Mouse (Mus musculus) midbrain, postnatal 0 days (tissue): Measurements from ENCODE around the gene Rpl22. TPM values are rescaled to one million over a fixed set of nuclear protein-coding genes. Genes with fewer than 3 reads are reported as not detected.
A peak's percentile ranks its signal among the peaks of the same experiment; 100 is the strongest.

Source experiments
- ATAC-seq: fragments of 200-750 bp; cut with Nextera tagmentation; 2 replicates; pipeline ENCODE4 v1.8.0; 2017; ENCODE audit warnings: moderate number of reproducible peaks, mild to moderate bottlenecking, moderate TSS enrichment, moderate library complexity; ENCODE audit not compliant: low FRiP score
- DNase-seq: peaks from one replicate; pipeline ENCODE4 v3.0.0-alpha.2; 2015; ENCODE audit warnings: low spot score
- H3K27ac ChIP-seq: fragments of 300-500 bp; sonication (generic); 2 replicates; pipeline ENCODE4 v1.5.1; 2014; ENCODE audit warnings: low read depth, mild to moderate bottlenecking, low read length, mixed read lengths
- H3K27me3 ChIP-seq: fragments of 300-500 bp; sonication (generic); 2 replicates; pipeline ENCODE4 v1.6.1; 2014; ENCODE audit warnings: low read length, control low read depth, mixed read lengths; ENCODE audit not compliant: insufficient read depth
- H3K36me3 ChIP-seq: fragments of 300-500 bp; sonication (generic); 2 replicates; pipeline ENCODE4 v1.6.1; 2014; ENCODE audit warnings: low read length, control low read depth, mixed read lengths; ENCODE audit not compliant: insufficient read depth
- H3K4me1 ChIP-seq: fragments of 300-500 bp; sonication (generic); 2 replicates; pipeline ENCODE4 v1.6.1; 2014; ENCODE audit warnings: mild to moderate bottlenecking, control low read depth, antibody characterized with exemption, low read length, mixed read lengths; ENCODE audit not compliant: insufficient read depth
- H3K4me2 ChIP-seq: fragments of 300-500 bp; sonication (generic); 2 replicates; pipeline ENCODE4 v1.6.1; 2014; ENCODE audit warnings: low read depth, mild to moderate bottlenecking, low read length, mixed read lengths; ENCODE audit not compliant: poor library complexity, severe bottlenecking
- H3K4me3 ChIP-seq: fragments of 300-500 bp; sonication (generic); 2 replicates; pipeline ENCODE4 v1.5.1; 2014; ENCODE audit warnings: low read depth, mild to moderate bottlenecking, low read length, moderate library complexity
- H3K9ac ChIP-seq: fragments of 300-500 bp; sonication (generic); replicated peaks from 2 replicates; pipeline ENCODE4 v1.6.1; 2014; ENCODE audit warnings: mild to moderate bottlenecking, low read length, moderate library complexity, mixed read lengths; ENCODE audit not compliant: poor library complexity, severe bottlenecking
- H3K9me3 ChIP-seq: fragments of 300-500 bp; sonication (generic); 2 replicates; pipeline ENCODE4 v1.6.1; 2016; ENCODE audit warnings: low read length, control low read depth
- CTCF ChIP-seq: IDR thresholded peaks from 2 replicates; pipeline ENCODE4 v1.5.1; 2016; ENCODE audit warnings: antibody characterized with exemption, mild to moderate bottlenecking
- WGBS: fragments of 180-500 bp; shearing (Covaris S2); extraction: QIAGEN DNeasy Blood & Tissue Kit; methylation state at CpG from one replicate; pipeline ENCODE4 v1.1.7; 2014; 5-methylcytosine and 5-hydroxymethylcytosine counted together
- polyA plus RNA-seq: library from polyadenylated mRNA; unstranded; fragments of >200 nt; fragmentation: Nextera tagmentation; extraction: Ambion mirVana; gene quantifications from 2 replicates; pipeline ENCODE4 v1.2.1, GENCODE M21; 2015
- total RNA-seq: library from RNA; depleted of rRNA; stranded (reverse); fragments of >200 nt; gene quantifications from 2 replicates; pipeline ENCODE4 v1.2.3, GENCODE M21; 2014; rRNA removed

Gene Rpl22
- total and polyA plus RNA-seq, 2 experiments from 2014 or later: 148 to 177 TPM

DNA sequence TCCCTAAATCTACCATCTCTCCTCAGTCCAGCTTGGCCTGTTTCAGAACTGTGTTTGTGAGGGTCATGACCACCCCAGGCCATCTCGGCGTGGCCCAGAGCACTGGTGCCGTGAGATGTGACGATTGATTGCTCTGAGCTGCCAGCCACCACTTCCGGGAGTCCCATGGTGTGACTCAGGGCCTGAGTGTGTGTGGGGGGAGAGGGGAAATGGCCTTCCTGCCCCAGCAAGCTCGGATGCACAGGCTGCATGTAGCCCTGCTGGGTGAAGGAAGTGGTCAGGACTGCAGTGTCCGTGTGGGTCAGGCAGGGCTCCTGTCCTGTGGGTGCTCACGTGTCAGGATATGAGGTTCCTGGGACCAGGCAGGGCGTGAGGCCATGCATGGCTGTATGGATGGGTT, 36.6 kb downstream of the Rpl22 start:
- Histone ChIP-seq H3K4me3 (no peak overlapping the region), H3K36me3 (peaks cover 42% of the 10 kb centered on the region), H3K9me3 (no peaks in the 10 kb centered on the region), H3K27ac (no peak overlapping the region), H3K4me2 (no peak overlapping the region), H3K4me1 (no peaks in the 10 kb centered on the region), H3K27me3 (no peaks in the 10 kb centered on the region), H3K9ac (no peak overlapping the region)
- no peak for TF ChIP-seq CTCF
- no peak for DNase-seq
- no peak for ATAC-seq
- 85% methylated on average over 9 of the region's 9 CpGs for WGBS

DNA sequence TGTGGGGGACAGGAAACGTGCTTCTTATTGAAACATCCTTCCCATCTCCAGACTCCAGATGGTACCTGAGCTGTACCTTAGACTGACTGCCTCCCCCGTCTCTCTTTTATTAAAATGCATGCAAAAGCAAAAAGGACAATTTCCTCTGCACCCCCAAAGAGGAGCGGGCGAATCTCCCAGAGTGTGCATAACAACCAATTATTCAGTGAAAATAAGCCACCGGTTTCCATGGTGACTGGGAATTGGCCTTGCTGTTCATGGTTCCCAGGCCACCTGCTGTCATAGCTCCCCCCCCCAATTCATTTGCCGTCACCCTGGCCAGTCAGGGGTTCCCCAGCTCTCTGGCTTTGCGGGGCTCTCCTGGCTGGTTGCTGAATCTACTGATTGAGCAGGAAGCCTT, 39.7 kb downstream of the Rpl22 start:
- H3K4me3 ChIP-seq: no peak overlapping the region
- peaks cover 50% of the 10 kb centered on the region for H3K36me3 ChIP-seq
- 15% methylated on average over 7 of the region's 7 CpGs for WGBS
- H3K9me3 ChIP-seq: no peaks in the 10 kb centered on the region
- no peak overlapping the region for H3K4me2 ChIP-seq
- DNase-seq (peak; percentile 62), ATAC-seq (0 out of 2 replicates have a peak, but pooled peaks have one; percentile 21)
- H3K27ac ChIP-seq: peak overlapping the region; percentile 18; the same call in 1 of the 2 replicates
- H3K27me3 ChIP-seq: no peaks in the 10 kb centered on the region
- no peak for TF ChIP-seq CTCF
- H3K9ac ChIP-seq: peak overlapping the region; percentile 36; the same call in 1 of the 2 replicates
- H3K4me1 ChIP-seq: no peaks in the 10 kb centered on the region

DNA sequence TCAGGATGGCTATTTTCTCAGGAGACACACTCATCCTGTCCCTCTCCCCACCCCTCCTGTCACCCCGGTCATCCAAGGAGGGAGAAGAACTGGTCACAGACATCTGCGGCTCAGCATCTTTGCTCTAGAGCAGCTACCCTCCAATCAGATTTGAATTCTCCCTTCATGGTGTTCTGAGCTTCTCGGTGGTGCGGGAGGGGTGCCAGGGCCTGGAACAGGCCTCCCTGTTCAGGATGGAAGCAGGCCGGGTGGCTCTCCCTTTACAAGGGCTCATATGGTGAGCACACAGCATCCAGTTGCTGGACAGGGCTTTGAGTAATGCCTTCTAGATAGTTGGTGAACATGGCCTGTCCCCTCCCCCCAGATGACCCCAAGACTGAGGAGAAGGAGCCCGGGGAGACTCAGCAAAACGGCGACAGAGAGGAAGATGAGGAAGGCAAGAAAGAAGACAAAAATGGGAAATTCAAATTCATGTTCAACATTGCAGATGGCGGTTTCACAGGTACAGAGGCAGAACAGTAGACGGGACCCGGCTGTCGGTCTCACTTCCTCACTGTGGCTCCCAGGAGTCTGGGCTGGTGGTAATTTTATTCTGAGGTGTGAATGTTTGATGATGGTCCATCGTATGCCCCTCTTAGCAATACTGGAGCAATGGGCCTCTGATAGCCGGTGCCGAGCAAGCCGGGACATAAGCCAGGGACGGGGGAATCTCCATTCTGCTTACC, 57.1 kb downstream of the Rpl22 start:
- Histone ChIP-seq H3K27me3 (no peaks in the 10 kb centered on the region), H3K4me2 (no peak overlapping the region), H3K36me3 (peaks cover 77% of the 10 kb centered on the region), H3K9ac (0 out of 2 replicates have a peak overlapping the region, but pooled peaks have one; percentile 33), H3K9me3 (no peaks in the 10 kb centered on the region), H3K4me3 (no peak overlapping the region), H3K27ac (no peak overlapping the region), H3K4me1 (no peaks in the 10 kb centered on the region)
- ATAC-seq (no peak), DNase-seq (no peak)
- WGBS: 84% methylated on average over 17 of the region's 17 CpGs
- no peak for TF ChIP-seq CTCF

Other genes starting within 250 kb of the Rpl22 start
- 0.99 and 2.0 TPM in 2 replicates for gene Tnfrsf25, start 209.8 kb upstream of the Rpl22 start, total RNA-seq
- 0.38 and 0.49 TPM in 2 replicates for gene Tnfrsf25, start 209.8 kb upstream of the Rpl22 start, polyA plus RNA-seq
- gene Espn, start 173.4 kb upstream of the Rpl22 start, total RNA-seq: 0.22 and 0.42 TPM in 2 replicates
- gene Espn, start 173.4 kb upstream of the Rpl22 start, polyA plus RNA-seq: 0.22 and 0.53 TPM in 2 replicates
- not detected in 2 replicates for gene Hes2, start 166.9 kb upstream of the Rpl22 start, total RNA-seq
- not detected in 2 replicates for gene Hes2, start 166.9 kb upstream of the Rpl22 start, polyA plus RNA-seq
- 228 and 259 TPM in 2 replicates for gene Acot7, start 147.6 kb upstream of the Rpl22 start, total RNA-seq
- gene Acot7, start 147.6 kb upstream of the Rpl22 start, polyA plus RNA-seq: 510 and 544 TPM in 2 replicates
- gene Gpr153, start 51.5 kb upstream of the Rpl22 start, total RNA-seq: 138 and 149 TPM in 2 replicates
- gene Gpr153, start 51.5 kb upstream of the Rpl22 start, polyA plus RNA-seq: 20.1 and 21.2 TPM in 2 replicates
- not detected in 2 replicates for gene Hes3, start 34.1 kb upstream of the Rpl22 start, total RNA-seq
- gene Hes3, start 34.1 kb upstream of the Rpl22 start, polyA plus RNA-seq: 0.19 and 0.36 TPM in 2 replicates
- gene Icmt, start 28.5 kb upstream of the Rpl22 start, total RNA-seq: 34.6 and 38.9 TPM in 2 replicates
- gene Icmt, start 28.5 kb upstream of the Rpl22 start, polyA plus RNA-seq: 15.7 and 17.9 TPM in 2 replicates
- gene Rnf207, start 6.7 kb upstream of the Rpl22 start, total RNA-seq: 7.6 and 15.2 TPM in 2 replicates
- 7.2 and 8.8 TPM in 2 replicates for gene Rnf207, start 6.7 kb upstream of the Rpl22 start, polyA plus RNA-seq
- gene Chd5, start 12.9 kb downstream of the Rpl22 start, total RNA-seq: 95.0 and 98.6 TPM in 2 replicates
- gene Chd5, start 12.9 kb downstream of the Rpl22 start, polyA plus RNA-seq: 77.6 and 107 TPM in 2 replicates
- 8.8 and 12.1 TPM in 2 replicates for gene Nphp4, start 151.0 kb downstream of the Rpl22 start, total RNA-seq
- gene Nphp4, start 151.0 kb downstream of the Rpl22 start, polyA plus RNA-seq: 3.7 and 4.8 TPM in 2 replicates
- gene Kcnab2, start 152.1 kb downstream of the Rpl22 start, total RNA-seq: 51.5 and 66.9 TPM in 2 replicates
- 30.2 and 34.8 TPM in 2 replicates for gene Kcnab2, start 152.1 kb downstream of the Rpl22 start, polyA plus RNA-seq